Mouse (Mus musculus) granulocyte monocyte progenitor cell, adult 5-6 weeks (primary cell): Measurements from ENCODE around the gene Krt75. TPM values are rescaled to one million over a fixed set of nuclear protein-coding genes. Genes with fewer than 3 reads are reported as not detected.

ENCODE experiments used
- ATAC-seq: replicated peaks from 2 replicates; pipeline ENCODE4 v1.8.0; 2016; ENCODE audit warnings: mild to moderate bottlenecking, moderate TSS enrichment, inconsistent platforms; ENCODE audit not compliant: poor library complexity, severe bottlenecking
- total RNA-seq, 2 experiments: library from RNA; stranded (forward) in 1 of 2; stranded (reverse) in 1 of 2; fragments of 200-712, 200-1000 nt in 1 of 2; fragments of >200 nt in 1 of 2; fragmentation: Nextera tagmentation in 1 of 2; gene quantifications; 2 replicates each; pipeline ENCODE4 v1.2.3; 2014 to 2017

Gene Krt75
- total RNA-seq (2014; fragmentation: Nextera tagmentation) (not detected in 2 replicates), total RNA-seq (2017) (not detected in 2 replicates)

GRCm38 (mm10) chr15:101573796-101574345 lies at the start of gene Krt75:
Krt75 (minus strand) TSS chr15:101573904.
- no peak for ATAC-seq

DNA sequence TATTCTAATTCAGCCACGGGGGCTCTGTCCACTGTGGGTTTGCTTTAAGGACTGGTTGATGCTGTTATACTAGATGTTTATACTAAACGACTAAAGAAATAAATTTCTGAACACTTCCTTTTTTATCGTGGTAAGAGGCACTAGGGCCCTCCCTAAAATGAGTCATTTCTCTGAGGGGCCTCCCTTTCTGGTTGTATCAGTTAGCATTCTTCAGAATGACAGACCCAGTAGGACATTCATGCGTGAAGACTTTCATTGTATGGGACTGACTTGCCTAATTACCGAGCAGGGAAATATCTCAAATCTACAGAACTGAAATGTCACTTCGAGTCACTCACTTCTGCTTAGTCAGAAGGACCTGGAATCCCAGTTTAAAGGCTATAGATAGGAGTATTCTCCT lies 25.4 kb upstream of the Krt75 start:
- no peak for ATAC-seq

GRCm38 (mm10) chr15:101588216-101588615 lies 14.5 kb upstream of the Krt75 start:
- ATAC-seq: no peak

GRCm38 (mm10) chr15:101584456-101584855 lies 10.8 kb upstream of the Krt75 start:
- ATAC-seq: no peak

- ATAC-seq: no peak
Observed at GRCm38 (mm10) chr15:101583211-101583965, 9.7 kb upstream of the Krt75 start.

DNA sequence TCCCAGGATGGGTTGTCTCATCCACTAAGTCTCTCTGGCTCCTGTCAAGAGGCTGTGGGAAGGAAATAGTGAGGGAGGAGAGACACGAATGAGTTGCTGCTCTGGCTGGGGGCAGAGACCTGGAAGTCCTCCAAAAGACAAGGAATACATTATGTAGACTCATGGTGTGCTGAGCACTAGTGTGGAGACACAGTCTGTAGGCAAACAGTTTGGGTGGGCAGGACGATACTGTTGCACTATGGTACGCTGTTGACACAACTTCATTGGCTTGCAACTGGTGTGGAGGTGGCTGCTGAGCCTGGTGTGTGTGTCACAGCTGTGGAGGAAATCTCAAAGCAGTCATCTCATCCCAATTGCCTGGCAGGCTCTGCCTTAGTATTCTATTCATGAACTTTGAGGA lies 8.0 kb upstream of the Krt75 start:
- ATAC-seq: no peak

DNA sequence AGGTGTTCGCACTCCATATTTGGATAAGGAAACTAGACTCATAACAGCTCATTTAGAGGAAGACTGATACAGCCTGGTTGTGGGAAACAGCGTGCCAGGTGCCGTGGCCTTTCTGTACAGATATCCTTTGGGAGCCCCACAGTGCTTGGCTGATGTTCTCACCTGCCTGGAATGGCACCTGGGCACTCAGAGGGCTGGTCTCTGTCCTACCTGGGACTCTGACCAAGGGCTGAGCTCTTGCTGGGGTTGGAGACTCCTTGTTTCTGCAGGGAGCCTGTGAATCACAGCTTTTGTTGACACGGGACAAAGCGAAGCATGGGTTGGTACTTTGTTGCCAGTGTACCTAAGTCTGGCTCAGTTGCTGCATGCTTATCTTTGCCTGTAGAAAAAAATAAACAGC lies 1.8 kb upstream of the Krt75 start:
- no peak for ATAC-seq

DNA sequence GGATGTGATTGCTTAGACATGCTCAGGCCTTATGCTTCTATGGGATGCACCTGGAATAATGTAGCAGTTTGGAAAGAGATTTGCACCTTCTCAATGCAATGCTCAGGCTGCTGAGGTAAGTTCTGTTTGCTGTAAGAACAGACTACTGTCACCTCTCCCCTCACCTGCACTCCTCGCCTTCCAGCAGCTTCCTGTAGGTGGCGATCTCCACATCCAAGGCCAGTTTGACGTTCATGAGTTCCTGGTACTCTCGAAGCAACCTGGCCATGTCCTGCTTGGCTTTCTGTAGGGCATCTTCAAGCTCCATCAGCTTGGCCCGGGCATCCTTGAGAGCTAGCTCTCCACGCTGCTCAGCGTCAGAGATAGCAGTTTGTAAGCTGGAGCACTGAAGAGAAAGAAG lies 5.9 kb downstream of the Krt75 start:
- ATAC-seq: no peak

- ATAC-seq: no peak
Observed at GRCm38 (mm10) chr15:101562850-101563249, 10.9 kb downstream of the Krt75 start, which contains the start of gene Krt90. Krt90 (minus strand) TSS chr15:101562950.

DNA sequence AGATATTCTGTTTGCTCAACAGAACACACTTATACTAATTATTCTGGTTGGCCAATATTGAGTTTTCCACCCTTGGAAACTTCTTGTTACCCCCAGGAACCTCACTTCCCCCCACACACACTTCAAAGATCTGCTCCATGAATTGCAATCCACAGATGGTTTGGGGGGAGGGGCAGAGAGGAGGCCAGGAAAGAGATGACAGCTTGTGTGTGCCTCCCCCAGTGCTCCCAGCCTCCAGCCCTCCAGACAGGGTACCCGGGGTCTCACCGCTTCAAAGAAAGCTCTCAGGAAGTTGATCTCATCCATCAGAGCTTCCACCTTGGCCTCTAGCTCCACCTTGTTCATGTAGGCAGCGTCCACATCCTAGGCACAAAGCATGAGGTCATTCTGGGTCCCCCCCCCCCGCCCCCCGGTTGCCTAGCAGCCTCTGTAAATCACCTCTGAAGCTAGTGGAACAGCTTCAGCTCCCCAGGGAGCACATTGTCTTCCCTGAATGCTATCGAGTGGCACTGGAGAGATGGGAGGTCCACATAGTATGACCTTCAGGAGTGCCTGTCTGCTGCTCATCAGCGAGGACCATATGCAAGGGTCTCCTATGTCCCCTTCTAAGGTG lies 15.6 kb downstream of the Krt75 start:
- no peak for ATAC-seq

GRCm38 (mm10) chr15:101553169-101553568 lies 20.5 kb downstream of the Krt75 start:
- peak; percentile 66 for ATAC-seq

DNA sequence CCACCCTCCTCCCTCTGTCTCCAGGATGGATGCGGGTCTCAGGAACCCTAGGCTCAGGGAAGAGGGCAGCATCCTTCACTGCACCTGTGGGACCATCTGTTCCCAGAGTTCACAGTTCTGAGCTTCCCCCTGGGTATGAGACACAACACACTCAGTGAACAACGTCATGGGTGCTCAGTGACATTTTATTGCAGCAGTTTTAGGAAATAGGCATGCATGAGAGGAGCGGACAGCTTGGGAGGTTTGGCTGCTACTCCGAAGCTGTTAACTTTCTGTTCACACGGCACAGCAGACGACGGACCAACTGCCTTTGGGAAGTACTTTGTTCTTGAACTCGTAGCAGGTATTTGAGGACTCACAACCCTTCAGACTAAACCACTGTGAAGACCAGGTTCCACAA lies 21.5 kb downstream of the Krt75 start:
- no peak for ATAC-seq

GRCm38 (mm10) chr15:101550567-101550966 lies 23.1 kb downstream of the Krt75 start, which contains the start of gene Krt82:
Krt82 (minus strand) TSS chr15:101550667.
- no peak for ATAC-seq

DNA sequence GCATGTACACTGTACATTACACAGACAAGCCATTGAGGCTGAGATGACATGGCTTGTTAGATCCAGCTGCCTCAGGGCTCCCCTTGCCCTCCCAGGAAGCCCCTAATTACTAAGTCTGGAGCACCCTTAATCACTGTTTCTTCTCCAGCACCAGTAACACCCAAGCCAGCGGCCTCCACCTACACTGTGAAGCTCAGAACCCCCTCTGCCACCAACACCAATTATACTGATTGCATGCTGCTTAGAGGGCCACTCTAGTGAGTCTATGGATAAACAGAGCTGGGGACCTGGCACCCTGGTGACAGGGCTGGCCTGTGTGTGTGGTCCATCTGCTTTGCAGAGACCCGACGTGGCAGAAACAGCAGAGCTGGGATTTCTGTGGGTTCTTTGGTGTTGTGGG lies 29.2 kb downstream of the Krt75 start:
- ATAC-seq: no peak

GRCm38 (mm10) chr15:101542543-101542942 lies 31.2 kb downstream of the Krt75 start:
- no peak for ATAC-seq

GRCm38 (mm10) chr15:101538580-101538900 lies 35.2 kb downstream of the Krt75 start:
- no peak for ATAC-seq

GRCm38 (mm10) chr15:101537864-101538579 lies 35.7 kb downstream of the Krt75 start:
- ATAC-seq: no peak

DNA sequence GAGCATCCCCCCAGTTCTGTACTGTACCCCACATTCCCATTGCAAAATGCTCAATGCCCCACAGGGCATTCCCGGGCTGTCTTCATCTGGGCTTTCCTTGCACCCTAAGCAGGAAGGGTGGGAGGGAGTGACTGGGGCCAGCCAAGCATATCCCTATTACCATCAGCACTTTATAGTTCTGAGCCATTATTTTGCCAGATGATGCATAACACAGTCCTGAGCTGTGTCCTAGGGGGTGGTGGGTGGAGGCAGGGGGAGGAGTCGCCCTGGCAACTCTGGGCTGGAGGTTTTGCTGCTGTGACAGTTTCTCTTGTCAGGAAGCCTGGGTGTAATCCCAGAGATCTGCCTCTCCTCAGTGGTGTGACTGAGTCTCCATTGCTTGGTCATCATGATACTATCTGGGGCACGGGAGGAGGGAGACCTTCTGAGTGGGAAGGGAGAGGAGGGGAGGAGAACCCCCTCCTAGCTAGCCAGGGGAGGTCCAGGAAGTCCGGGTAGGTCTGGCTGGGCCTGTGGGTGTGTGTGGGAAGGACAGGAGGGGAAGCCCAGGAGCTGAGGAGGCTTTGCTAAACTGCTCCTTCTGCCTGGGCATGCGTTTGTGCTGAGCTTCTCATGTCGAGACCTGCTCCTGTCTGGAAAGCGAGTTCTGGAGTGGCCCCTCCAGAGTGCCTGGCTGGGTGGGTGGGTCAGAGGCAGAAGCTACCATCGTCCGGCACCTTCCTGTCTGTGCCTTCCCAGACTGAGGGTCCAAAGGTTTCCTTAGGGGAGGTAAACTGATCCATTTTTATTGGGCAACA lies 37.5 kb downstream of the Krt75 start:
- no peak for ATAC-seq

- ATAC-seq: no peak
Observed at GRCm38 (mm10) chr15:101532720-101533119, 41.0 kb downstream of the Krt75 start, which contains the start of gene Krt84. Krt84 (minus strand) TSS chr15:101532820.

GRCm38 (mm10) chr15:101522556-101523232 lies 51.0 kb downstream of the Krt75 start:
- ATAC-seq: no peak
